Mouse (Mus musculus): ENCODE measurements around the gene Lrrc4. TPM values are rescaled to one million over a fixed set of nuclear protein-coding genes. Genes with fewer than 3 reads are reported as not detected.

Gene Lrrc4
- polyA plus RNA-seq, 1 experiment from 2014 or later = 0.65 TPM

GRCm38 (mm10) chr6:28857198-28858180, 25.9 kb upstream of the Lrrc4 start:
- Histone ChIP-seq H3K36me3 (ENCODE audit: control insufficient read depth, insufficient read depth, low read length) (no peaks in the 10 kb centered on the region), H3K9me3 (ENCODE audit: control insufficient read depth, low read length) (no peaks in the 10 kb centered on the region), H3K4me1 (ENCODE audit: control insufficient read depth, insufficient read depth, low read length) (peaks cover 31% of the 10 kb centered on the region), H3K4me3 (ENCODE audit: low read length) (no peak overlapping the region), H3K4me2 (ENCODE audit: low read depth, low read length) (no peak overlapping the region), H3K27ac (ENCODE audit: low read length) (no peak overlapping the region), H3K27me3 (replicated peaks; ENCODE audit: control insufficient read depth, insufficient read depth, low read length) (no peaks in the 10 kb centered on the region), H3K9ac (ENCODE audit: low read depth, low read length) (no peak overlapping the region)
- 54% methylated on average over 2 of the region's 2 CpGs for WGBS
- no peak for ATAC-seq

GRCm38 (mm10) chr6:28856789-28857188, 25.2 kb upstream of the Lrrc4 start:
- Histone ChIP-seq H3K36me3 (ENCODE audit: control insufficient read depth, insufficient read depth, low read length) (no peaks in the 10 kb centered on the region), H3K27me3 (replicated peaks; ENCODE audit: control insufficient read depth, insufficient read depth, low read length) (no peaks in the 10 kb centered on the region), H3K4me3 (ENCODE audit: low read length) (no peak overlapping the region), H3K4me2 (ENCODE audit: low read depth, low read length) (no peak overlapping the region), H3K27ac (ENCODE audit: low read length) (no peak overlapping the region), H3K4me1 (ENCODE audit: control insufficient read depth, insufficient read depth, low read length) (peaks cover 31% of the 10 kb centered on the region), H3K9me3 (ENCODE audit: control insufficient read depth, low read length) (no peaks in the 10 kb centered on the region), H3K9ac (ENCODE audit: low read depth, low read length) (no peak overlapping the region)
- ATAC-seq = 0 out of 2 replicates have a peak, but pooled peaks have one; percentile 41
- 66% methylated on average over 4 of the region's 4 CpGs for WGBS

DNA sequence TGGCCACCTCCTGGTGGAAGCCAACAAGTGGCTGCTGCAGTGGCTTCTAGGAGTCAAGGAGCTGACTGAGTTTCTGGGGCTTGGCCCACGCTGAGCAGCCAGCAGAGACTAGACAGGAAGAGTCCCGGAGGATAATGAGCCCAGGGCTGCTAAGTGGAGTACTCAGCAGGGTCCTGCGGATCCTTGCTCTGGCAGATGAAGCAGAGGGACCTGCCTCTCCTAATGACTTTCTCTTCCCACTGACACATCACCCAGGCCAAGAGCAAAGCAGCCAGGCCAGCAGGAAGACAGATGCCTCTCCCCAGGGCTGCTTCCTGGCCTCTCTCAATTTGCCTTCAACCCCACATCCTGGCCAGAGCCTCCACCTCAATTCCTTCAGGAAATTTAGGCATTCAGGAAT, 23.9 kb upstream of the Lrrc4 start:
- Histone ChIP-seq H3K27me3 (replicated peaks; ENCODE audit: control insufficient read depth, insufficient read depth, low read length) (no peaks in the 10 kb centered on the region), H3K4me2 (ENCODE audit: low read depth, low read length) (no peak overlapping the region), H3K9me3 (ENCODE audit: control insufficient read depth, low read length) (no peaks in the 10 kb centered on the region), H3K9ac (ENCODE audit: low read depth, low read length) (no peak overlapping the region), H3K4me3 (ENCODE audit: low read length) (no peak overlapping the region), H3K4me1 (ENCODE audit: control insufficient read depth, insufficient read depth, low read length) (peaks cover 31% of the 10 kb centered on the region), H3K27ac (ENCODE audit: low read length) (no peak overlapping the region), H3K36me3 (ENCODE audit: control insufficient read depth, insufficient read depth, low read length) (no peaks in the 10 kb centered on the region)
- 44% methylated on average over 3 of the region's 3 CpGs for WGBS
- no peak for ATAC-seq

GRCm38 (mm10) chr6:28854598-28854997, 23.1 kb upstream of the Lrrc4 start:
- H3K27ac ChIP-seq (ENCODE audit: low read length) = no peak overlapping the region
- H3K36me3 ChIP-seq (ENCODE audit: control insufficient read depth, insufficient read depth, low read length) = no peaks in the 10 kb centered on the region
- H3K4me1 ChIP-seq (ENCODE audit: control insufficient read depth, insufficient read depth, low read length) = peaks cover 31% of the 10 kb centered on the region
- no peaks in the 10 kb centered on the region for H3K27me3 ChIP-seq (replicated peaks; ENCODE audit: control insufficient read depth, insufficient read depth, low read length)
- H3K4me2 ChIP-seq (ENCODE audit: low read depth, low read length) = no peak overlapping the region
- H3K9me3 ChIP-seq (ENCODE audit: control insufficient read depth, low read length) = no peaks in the 10 kb centered on the region
- no peak for ATAC-seq
- H3K9ac ChIP-seq (ENCODE audit: low read depth, low read length) = no peak overlapping the region
- 49% methylated on average over 8 of the region's 8 CpGs for WGBS
- no peak overlapping the region for H3K4me3 ChIP-seq (ENCODE audit: low read length)

GRCm38 (mm10) chr6:28853654-28854053, 22.1 kb upstream of the Lrrc4 start:
- H3K27ac ChIP-seq (ENCODE audit: low read length) = no peak overlapping the region
- no peaks in the 10 kb centered on the region for H3K36me3 ChIP-seq (ENCODE audit: control insufficient read depth, insufficient read depth, low read length)
- H3K4me1 ChIP-seq (ENCODE audit: control insufficient read depth, insufficient read depth, low read length) = peaks cover 31% of the 10 kb centered on the region
- ATAC-seq = no peak
- H3K27me3 ChIP-seq (replicated peaks; ENCODE audit: control insufficient read depth, insufficient read depth, low read length) = no peaks in the 10 kb centered on the region
- H3K4me3 ChIP-seq (ENCODE audit: low read length) = no peak overlapping the region
- no peak overlapping the region for H3K9ac ChIP-seq (ENCODE audit: low read depth, low read length)
- WGBS = 30% methylated on average over 2 of the region's 2 CpGs
- no peak overlapping the region for H3K4me2 ChIP-seq (ENCODE audit: low read depth, low read length)
- no peaks in the 10 kb centered on the region for H3K9me3 ChIP-seq (ENCODE audit: control insufficient read depth, low read length)

DNA sequence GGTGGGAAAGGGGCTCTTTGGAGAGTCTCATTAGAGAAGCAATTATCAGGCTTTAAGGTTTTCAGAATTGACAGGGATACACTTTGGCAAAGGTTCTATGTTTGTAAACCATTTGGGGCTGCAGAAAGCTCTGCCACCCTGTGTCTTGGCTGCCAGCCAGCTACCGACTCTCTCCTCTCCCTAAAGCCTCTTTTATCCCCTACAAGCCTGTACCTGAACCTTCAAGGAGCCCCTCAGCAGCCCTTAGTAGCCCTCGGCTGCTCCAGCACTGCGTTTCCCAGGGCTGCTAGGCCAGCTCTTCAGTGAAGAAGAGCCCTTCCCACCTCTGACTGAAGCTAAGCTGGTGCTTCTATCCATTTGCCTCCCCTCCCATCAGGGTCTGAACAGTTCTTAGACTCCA, 21.6 kb upstream of the Lrrc4 start:
- H3K4me3 ChIP-seq (ENCODE audit: low read length) = no peak overlapping the region
- 49% methylated on average over 3 of the region's 3 CpGs for WGBS
- no peak overlapping the region for H3K9ac ChIP-seq (ENCODE audit: low read depth, low read length)
- H3K27me3 ChIP-seq (replicated peaks; ENCODE audit: control insufficient read depth, insufficient read depth, low read length) = no peaks in the 10 kb centered on the region
- no peak for ATAC-seq
- no peaks in the 10 kb centered on the region for H3K9me3 ChIP-seq (ENCODE audit: control insufficient read depth, low read length)
- H3K4me1 ChIP-seq (ENCODE audit: control insufficient read depth, insufficient read depth, low read length) = peaks cover 31% of the 10 kb centered on the region
- no peaks in the 10 kb centered on the region for H3K36me3 ChIP-seq (ENCODE audit: control insufficient read depth, insufficient read depth, low read length)
- no peak overlapping the region for H3K4me2 ChIP-seq (ENCODE audit: low read depth, low read length)
- H3K27ac ChIP-seq (ENCODE audit: low read length) = no peak overlapping the region

DNA sequence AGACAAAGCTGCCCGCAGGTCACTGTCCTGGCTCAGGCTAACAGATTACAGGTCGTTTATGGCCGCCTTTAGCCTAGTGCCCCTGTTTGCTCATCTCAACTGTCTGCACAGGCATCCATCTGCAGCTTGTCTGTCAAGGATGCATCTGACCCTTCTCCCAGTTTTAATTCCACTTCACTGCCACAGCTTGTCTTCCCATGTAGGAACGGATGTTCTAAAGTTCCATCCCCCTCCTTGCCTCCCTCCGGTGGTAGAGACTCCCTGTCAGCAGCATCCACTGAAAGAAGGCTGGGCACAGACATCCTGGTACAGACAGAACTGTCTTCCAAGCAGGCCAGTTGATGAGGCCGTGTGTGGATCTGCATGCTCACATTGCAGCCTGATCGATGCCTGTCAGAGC, 20.8 kb upstream of the Lrrc4 start:
- Histone ChIP-seq H3K27me3 (replicated peaks; ENCODE audit: control insufficient read depth, insufficient read depth, low read length) (no peaks in the 10 kb centered on the region), H3K9me3 (ENCODE audit: control insufficient read depth, low read length) (no peaks in the 10 kb centered on the region), H3K9ac (ENCODE audit: low read depth, low read length) (no peak overlapping the region), H3K36me3 (ENCODE audit: control insufficient read depth, insufficient read depth, low read length) (no peaks in the 10 kb centered on the region), H3K4me2 (ENCODE audit: low read depth, low read length) (no peak overlapping the region), H3K27ac (ENCODE audit: low read length) (no peak overlapping the region), H3K4me1 (ENCODE audit: control insufficient read depth, insufficient read depth, low read length) (peaks cover 32% of the 10 kb centered on the region), H3K4me3 (ENCODE audit: low read length) (no peak overlapping the region)
- 74% methylated on average over 7 of the region's 7 CpGs for WGBS
- no peak for ATAC-seq

GRCm38 (mm10) chr6:28850326-28850900, 18.9 kb upstream of the Lrrc4 start:
- 84% methylated on average over 9 of the region's 9 CpGs for whole genome bisulfite sequencing
- no peaks in the 10 kb centered on the region for H3K27me3 ChIP-seq (replicated peaks; ENCODE audit: control insufficient read depth, insufficient read depth, low read length)
- no peak overlapping the region for H3K9ac ChIP-seq (ENCODE audit: low read depth, low read length)
- no peak for ATAC-seq
- no peak overlapping the region for H3K4me3 ChIP-seq (ENCODE audit: low read length)
- H3K27ac ChIP-seq (ENCODE audit: low read length) = no peak overlapping the region
- no peak overlapping the region for H3K4me2 ChIP-seq (ENCODE audit: low read depth, low read length)
- H3K36me3 ChIP-seq (ENCODE audit: control insufficient read depth, insufficient read depth, low read length) = no peaks in the 10 kb centered on the region
- H3K4me1 ChIP-seq (ENCODE audit: control insufficient read depth, insufficient read depth, low read length) = peaks cover 22% of the 10 kb centered on the region
- no peaks in the 10 kb centered on the region for H3K9me3 ChIP-seq (ENCODE audit: control insufficient read depth, low read length)

DNA sequence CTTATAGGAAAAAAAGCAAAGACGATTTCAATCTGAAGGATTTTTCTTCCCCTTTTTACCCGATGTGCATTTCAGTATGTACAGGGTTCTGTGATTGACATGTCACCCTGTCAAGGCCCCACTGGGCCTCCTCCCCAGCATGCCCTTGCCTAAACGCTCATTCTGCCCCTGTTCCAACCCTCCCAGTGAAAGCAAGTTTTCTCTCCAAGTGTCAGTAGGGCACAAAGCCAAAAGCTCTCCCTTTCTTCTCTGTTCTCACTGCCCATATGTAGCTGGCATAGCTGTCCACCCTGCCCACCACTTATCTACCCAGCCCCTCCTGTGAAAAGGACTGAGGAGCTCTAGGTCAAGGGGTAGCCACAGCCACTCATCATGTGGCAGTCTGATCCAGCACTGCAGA, 17.8 kb upstream of the Lrrc4 start:
- Histone ChIP-seq H3K4me3 (ENCODE audit: low read length) (no peak overlapping the region), H3K4me2 (ENCODE audit: low read depth, low read length) (no peak overlapping the region), H3K36me3 (ENCODE audit: control insufficient read depth, insufficient read depth, low read length) (no peaks in the 10 kb centered on the region), H3K27ac (ENCODE audit: low read length) (no peak overlapping the region), H3K9me3 (ENCODE audit: control insufficient read depth, low read length) (no peaks in the 10 kb centered on the region), H3K9ac (ENCODE audit: low read depth, low read length) (no peak overlapping the region), H3K4me1 (ENCODE audit: control insufficient read depth, insufficient read depth, low read length) (peaks cover 17% of the 10 kb centered on the region), H3K27me3 (replicated peaks; ENCODE audit: control insufficient read depth, insufficient read depth, low read length) (no peaks in the 10 kb centered on the region)
- 59% methylated on average over 3 of the region's 3 CpGs for WGBS
- no peak for ATAC-seq

Data from intestine, embryonic 16.5 days (tissue).